Mouse (Mus musculus) testis, postnatal 14 days (tissue): Measurements from ENCODE around the gene Uxs1.

ENCODE experiments used
- DNase-seq: peaks from one replicate; pipeline ENCODE4 v3.0.0; 2021; ENCODE audit warnings: low spot score

The Uxs1 gene

DNA sequence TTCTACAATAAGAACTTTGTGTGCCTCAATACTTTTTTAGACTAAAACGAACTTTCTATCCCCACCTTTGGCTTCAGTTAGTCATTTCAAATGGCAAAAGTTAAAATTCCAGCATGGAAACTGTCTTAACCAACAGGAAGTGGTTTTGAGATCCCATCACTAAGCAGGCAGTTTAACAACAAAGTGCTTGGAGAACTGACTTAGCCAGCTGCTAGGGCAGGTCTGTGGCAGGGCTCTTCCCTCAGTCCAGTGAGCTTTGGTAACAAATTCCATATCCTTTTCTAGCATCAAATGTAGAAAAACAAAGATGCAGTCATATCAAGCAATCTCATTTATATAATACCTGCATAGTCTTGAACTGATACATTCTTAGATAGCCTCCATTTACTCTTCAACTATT, 105.1 kb downstream of the Uxs1 start:
- no peak for DNase-seq

DNA sequence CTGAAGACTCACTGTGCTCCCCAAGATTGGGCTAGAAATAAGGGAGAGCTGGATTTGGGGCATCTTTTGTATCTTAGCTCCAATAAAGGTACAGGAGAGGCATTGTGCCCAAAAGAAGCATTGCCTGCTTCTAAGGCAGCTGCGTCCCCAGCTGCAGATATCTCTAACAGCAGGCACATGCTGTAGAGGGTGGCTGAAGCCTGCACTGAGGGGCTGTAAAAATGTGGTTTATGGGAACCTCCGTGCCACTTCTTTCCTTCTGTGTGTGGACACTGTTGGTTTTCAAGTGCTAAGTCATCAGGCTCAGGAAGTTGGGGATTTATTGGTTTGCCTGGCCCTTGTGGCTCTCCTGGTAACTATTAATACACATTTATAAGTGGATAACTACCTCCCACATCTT, 108.8 kb downstream of the Uxs1 start:
- DNase-seq = no peak

DNA sequence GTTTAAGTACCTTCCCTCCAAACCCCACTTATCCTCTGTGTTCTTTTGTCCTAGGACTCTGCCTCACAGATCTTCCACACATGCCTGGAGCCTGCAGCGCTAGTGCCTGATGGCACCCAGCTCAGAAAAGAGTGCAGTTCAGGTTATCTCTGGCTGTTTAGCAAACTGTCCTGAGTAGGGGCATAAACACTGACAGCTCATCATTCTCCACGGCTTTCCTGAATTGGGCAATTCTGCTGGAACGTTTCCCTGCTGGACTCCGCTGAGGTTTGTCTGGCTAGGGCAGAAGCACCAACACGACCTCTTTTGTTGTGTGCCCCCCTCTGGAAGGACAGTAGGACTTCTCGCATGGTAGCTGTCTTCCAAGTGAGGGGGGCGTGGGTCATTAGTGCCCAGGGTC, 109.6 kb downstream of the Uxs1 start:
- DNase-seq = no peak

DNA sequence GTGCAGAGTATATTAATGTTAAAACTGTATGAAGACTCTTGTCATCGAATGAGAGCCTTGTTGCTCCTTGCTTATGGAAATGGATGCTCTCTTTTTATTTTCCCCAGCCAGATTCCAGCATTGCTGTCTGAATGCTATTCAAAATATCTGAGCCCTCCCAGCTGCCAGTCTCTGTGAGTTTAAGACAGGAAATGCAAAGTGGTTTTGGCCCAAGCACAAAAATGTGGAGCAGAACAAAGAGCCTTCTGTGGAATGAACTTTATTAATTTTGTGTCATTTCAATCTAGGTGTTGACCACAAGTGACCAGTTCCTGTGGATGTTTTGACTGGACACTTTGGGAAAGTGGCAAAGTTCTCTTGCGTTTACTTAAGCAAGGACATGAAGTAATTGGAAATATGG, 112.8 kb downstream of the Uxs1 start:
- no peak for DNase-seq

- DNase-seq = peak; percentile 14
These were observed 129.0 kb downstream of the Uxs1 start for GRCm38 (mm10) chr1:43698577-43699000.
